Mouse (Mus musculus) ES-E14 (cell line): ENCODE data around the gene Kat6b. TPM values are rescaled to one million over a fixed set of nuclear protein-coding genes. Genes with fewer than 3 reads are reported as not detected.
"Not testable (repeated sequence)": the region's sequence is repeated elsewhere in the genome, so short reads cannot be mapped to it uniquely, and the experiment has no call there.

Experiments
- DNase-seq: peaks from one replicate; pipeline ENCODE4 v3.0.0-alpha.2; 2013; ENCODE audit warnings: low read depth, low spot score
- H3K27ac ChIP-seq: 2 replicates; pipeline ENCODE4 v1.5.1; 2012; ENCODE audit warnings: low read depth, mild to moderate bottlenecking, low read length, moderate library complexity, mixed read lengths; ENCODE audit not compliant: poor library complexity, insufficient read depth, severe bottlenecking
- H3K36me3 ChIP-seq: 2 replicates; pipeline ENCODE4 v1.6.1; 2012; ENCODE audit warnings: mild to moderate bottlenecking, low read length, moderate library complexity, mixed read lengths; ENCODE audit not compliant: control insufficient read depth, poor library complexity, insufficient read depth, severe bottlenecking
- H3K4me1 ChIP-seq, 2 experiments: fragments of 150-350 bp in 1 of 2; sonication (generic) in 1 of 2; 2 replicates each; pipeline ENCODE4 v1.6.1; 2012; ENCODE audit warnings: low read length in 2 of 2, mild to moderate bottlenecking in 1 of 2, mixed read lengths in 1 of 2; ENCODE audit not compliant: control insufficient read depth in 2 of 2, insufficient read depth in 2 of 2, poor library complexity in 1 of 2
- H3K4me3 ChIP-seq, 2 experiments: fragments of 150-350 bp in 1 of 2; sonication (generic) in 1 of 2; 2 replicates each; pipeline ENCODE4 v1.5.1; 2012; ENCODE audit warnings: low read length in 2 of 2, low read depth in 1 of 2, mild to moderate bottlenecking in 1 of 2, mixed read lengths in 1 of 2; ENCODE audit not compliant: insufficient read depth in 1 of 2, poor library complexity in 1 of 2, severe bottlenecking in 1 of 2
- H3K9ac ChIP-seq: 2 replicates; pipeline ENCODE4 v1.6.1; 2012; ENCODE audit warnings: low read depth, mild to moderate bottlenecking, low read length, mixed read lengths; ENCODE audit not compliant: poor library complexity, insufficient read depth, severe bottlenecking
- H3K9me3 ChIP-seq: fragments of 150-350 bp; sonication (generic); 2 replicates; pipeline ENCODE4 v1.6.1; 2012; ENCODE audit warnings: low read depth, mild to moderate bottlenecking, low read length; ENCODE audit not compliant: control insufficient read depth, insufficient read depth
- CHD2 ChIP-seq: IDR thresholded peaks from 2 replicates; pipeline ENCODE4 v1.6.1; 2014; ENCODE audit warnings: mild to moderate bottlenecking, low read depth, low read length, inconsistent platforms
- HCFC1 ChIP-seq: IDR thresholded peaks from 2 replicates; pipeline ENCODE4 v1.6.1; 2012; ENCODE audit warnings: low read length, inconsistent platforms, borderline replicate concordance; ENCODE audit not compliant: insufficient read depth
- MAFK ChIP-seq: IDR thresholded peaks from 2 replicates; pipeline ENCODE4 v1.6.1; 2014; ENCODE audit warnings: mild to moderate bottlenecking, low read depth, low read length, inconsistent platforms; ENCODE audit not compliant: insufficient read depth
- ZC3H11A ChIP-seq: IDR thresholded peaks from 2 replicates; pipeline ENCODE4 v1.6.1; 2012; ENCODE audit warnings: low read depth, mild to moderate bottlenecking, inconsistent platforms, low read length, borderline replicate concordance
- ZNF384 ChIP-seq: IDR thresholded peaks from 2 replicates; pipeline ENCODE4 v1.6.1; 2012; ENCODE audit warnings: low read depth, low read length, inconsistent platforms
- in situ Hi-C, 2 experiments: fragments of 600-800 bp; cut with MboI; formaldehyde crosslinking; loops; one replicate each; pipeline ENCODE4 v1.15.1; 2025; ENCODE audit warnings: low sequenced_read_pairs in 2 of 2, inconsistent platforms in 1 of 2; ENCODE audit not compliant: unreplicated experiment in 2 of 2
- total RNA-seq: library from RNA; depleted of rRNA; stranded (reverse); fragments of 300-350 nt; gene quantifications from 2 replicates; pipeline ENCODE4 v1.2.3, GENCODE M21; 2012

Gene Kat6b
- total RNA-seq, 1 experiment = 172 TPM

DNA sequence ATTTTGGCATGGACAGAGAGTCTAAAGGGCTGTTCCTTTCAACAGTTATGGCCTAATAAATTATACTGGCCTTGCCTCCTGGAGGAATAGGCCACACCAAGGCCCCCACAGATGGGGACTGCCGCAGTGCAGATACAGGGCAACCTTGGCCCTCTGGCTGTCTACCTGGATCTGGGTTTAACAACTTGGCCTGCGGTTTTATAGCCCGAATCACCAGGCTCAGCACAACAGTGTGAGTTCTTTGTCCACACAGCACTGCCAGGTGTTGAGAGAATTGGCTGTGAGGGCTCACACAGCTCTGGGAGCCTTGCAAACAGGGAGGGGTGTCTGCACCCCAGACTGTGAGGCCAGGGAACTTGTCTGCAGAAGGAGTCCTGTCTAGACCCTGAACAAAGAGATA is 18.8 kb upstream of the Kat6b start:
- TF ChIP-seq MAFK (no peak), HCFC1 (no peak), ZC3H11A (no peak), CHD2 (no peak), ZNF384 (no peak)
- Histone ChIP-seq H3K36me3 (no peaks in the 10 kb centered on the region), H3K4me1 (peaks cover 5 to 12% of the 10 kb centered on the region in 2 experiments; a peak in 2 of 4 replicates), H3K4me3 (no peak overlapping the region), H3K9ac (no peak overlapping the region), H3K27ac (no peak overlapping the region), H3K9me3 (no peaks in the 10 kb centered on the region)
- in situ Hi-C loops = no loop called here
- DNase-seq = no peak

DNA sequence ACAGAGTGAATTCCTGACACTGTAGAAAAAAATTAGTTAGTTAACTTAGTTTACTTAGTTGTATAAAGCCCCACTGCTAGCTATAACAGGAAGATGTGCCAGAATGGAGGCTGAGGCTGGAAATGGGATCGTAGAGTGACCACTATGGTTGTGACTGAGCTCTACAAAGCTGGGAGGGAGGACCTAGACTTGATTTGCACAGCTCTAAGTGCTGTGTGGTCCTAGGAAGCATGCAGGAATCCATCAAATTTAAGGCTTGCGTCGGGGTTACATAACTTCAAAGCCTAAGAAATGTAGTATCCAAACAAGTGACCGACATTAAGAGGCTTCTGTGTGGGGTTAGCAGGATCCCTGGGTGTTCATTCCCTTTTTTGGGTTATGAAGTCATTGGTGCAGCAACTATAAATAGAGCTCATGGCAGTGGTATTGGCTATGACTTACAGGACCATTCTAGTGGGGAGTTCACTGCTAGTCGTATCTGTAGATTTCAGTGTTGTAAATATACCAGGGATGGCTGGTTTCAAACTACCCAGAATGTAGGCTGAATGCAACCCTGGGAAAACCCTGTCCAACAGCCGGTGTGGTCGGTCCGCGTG is 18.0 kb upstream of the Kat6b start:
- no peak overlapping the region for H3K27ac ChIP-seq
- no peak overlapping the region for H3K9ac ChIP-seq
- no peaks in the 10 kb centered on the region for H3K9me3 ChIP-seq
- DNase-seq = no peak
- no peak overlapping the region for H3K4me3 ChIP-seq
- TF ChIP-seq CHD2 (no peak), ZNF384 (no peak), ZC3H11A (no peak), MAFK (no peak), HCFC1 (no peak)
- H3K36me3 ChIP-seq = no peaks in the 10 kb centered on the region
- peaks cover 5 to 12% of the 10 kb centered on the region in 2 experiments; a peak in 2 of 4 replicates for H3K4me1 ChIP-seq
- in situ Hi-C loops = no loop called here

DNA sequence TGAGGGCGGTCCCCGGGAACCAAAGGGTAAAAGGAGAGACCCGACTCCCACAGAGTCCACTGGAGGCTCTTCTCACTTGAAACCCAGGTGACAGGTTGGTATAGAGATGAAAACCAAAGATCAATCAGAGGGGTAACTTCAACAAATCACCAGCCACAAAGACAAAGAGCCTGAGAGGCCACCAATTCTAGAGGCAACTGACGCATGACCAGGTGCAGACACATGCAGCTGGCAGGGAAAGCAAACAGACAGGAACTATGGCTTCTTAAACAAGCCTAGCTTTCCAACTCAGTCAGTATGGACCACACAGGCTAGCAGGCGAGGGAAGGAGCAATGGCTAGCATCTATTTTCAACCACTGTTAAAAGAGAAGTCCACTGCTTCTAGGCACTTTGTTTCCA is 10.8 kb upstream of the Kat6b start:
- Histone ChIP-seq H3K9me3 (no peaks in the 10 kb centered on the region), H3K4me3 (no peak overlapping the region), H3K36me3 (no peaks in the 10 kb centered on the region), H3K9ac (no peak overlapping the region), H3K27ac (peak overlapping the region; percentile 29; the same call in 1 of the 2 replicates), H3K4me1 (peaks cover 22% of the 10 kb centered on the region in 2 experiments)
- DNase-seq = no peak
- in situ Hi-C loops = no loop called here
- TF ChIP-seq ZC3H11A = no peak
- no peak for TF ChIP-seq ZNF384
- no peak for TF ChIP-seq MAFK
- TF ChIP-seq CHD2 = no peak
- TF ChIP-seq HCFC1 = no peak

DNA sequence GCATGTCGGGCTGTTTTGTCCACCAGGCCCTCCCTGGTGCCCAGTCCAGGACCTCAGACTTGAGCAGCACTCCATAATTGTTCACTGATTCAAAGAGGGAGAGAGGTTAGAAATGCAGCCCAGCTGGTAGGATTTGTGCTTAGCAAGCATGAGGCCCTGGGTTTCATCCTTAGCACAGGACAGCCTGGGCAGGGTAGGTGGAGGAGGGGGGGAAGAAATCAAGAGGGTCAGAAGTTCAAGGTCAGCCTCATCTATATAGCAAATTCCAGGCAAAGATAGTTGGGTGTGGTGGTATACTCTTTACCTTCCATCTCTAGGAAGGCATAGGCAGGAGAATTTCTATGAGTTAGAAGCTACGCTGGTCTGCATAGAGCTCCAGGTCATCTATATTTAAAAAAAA is 9.3 kb upstream of the Kat6b start:
- no peaks in the 10 kb centered on the region for H3K36me3 ChIP-seq
- TF ChIP-seq HCFC1 (no peak), ZC3H11A (no peak), CHD2 (0 out of 2 replicates have a peak, but pooled peaks have one; percentile 47), ZNF384 (no peak), MAFK (0 out of 2 replicates have a peak, but pooled peaks have one; percentile 24)
- in situ Hi-C loops = no loop called here
- H3K4me1 ChIP-seq = peaks cover 22 to 26% of the 10 kb centered on the region in 2 experiments
- H3K27ac ChIP-seq = peak overlapping the region; percentile 50; the same call in 1 of the 2 replicates
- H3K9me3 ChIP-seq = no peaks in the 10 kb centered on the region
- no peak overlapping the region; a peak in 1 of 4 replicates for H3K4me3 ChIP-seq
- no peak for DNase-seq
- H3K9ac ChIP-seq = peak overlapping the region; percentile 36; the same call in 1 of the 2 replicates

DNA sequence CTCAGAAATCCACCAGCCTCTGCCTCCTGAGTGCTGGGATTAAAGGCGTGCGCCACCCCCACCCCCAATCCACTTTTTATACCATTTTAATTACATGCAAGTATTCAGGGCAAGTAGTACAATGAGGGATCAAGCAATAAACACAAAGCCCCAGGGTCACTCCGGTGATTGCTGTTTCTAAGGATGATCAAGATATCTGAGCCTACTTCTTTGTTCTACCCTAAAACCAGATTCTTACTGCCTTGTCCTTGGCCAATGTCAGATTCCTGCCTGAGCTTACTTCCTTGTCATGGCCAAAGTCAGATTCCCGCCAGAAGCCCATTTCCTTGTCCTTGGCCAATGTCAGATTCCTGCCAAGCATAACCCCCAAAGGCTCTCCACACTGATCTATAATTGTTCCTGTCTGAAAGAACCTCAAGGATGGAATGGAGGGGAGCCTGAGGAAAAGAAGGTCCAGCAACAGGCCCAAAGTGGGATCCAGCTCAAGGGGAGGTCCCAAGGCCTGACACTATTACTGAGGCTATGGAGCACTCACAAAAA is 6.6 kb upstream of the Kat6b start:
- H3K27ac ChIP-seq = peak overlapping the region; percentile 94
- H3K4me1 ChIP-seq = peaks cover 22 to 29% of the 10 kb centered on the region in 2 experiments
- peak overlapping the region; percentile 13; the same call in 1 of the 2 replicates for H3K9ac ChIP-seq
- DNase-seq = peak; percentile 77
- H3K9me3 ChIP-seq, H3K36me3 ChIP-seq, in situ Hi-C loops, H3K4me3 ChIP-seq: not testable (repeated sequence)
